Mouse (Mus musculus): ENCODE results near the gene Adgre5. TPM values are rescaled to one million over a fixed set of nuclear protein-coding genes. Genes with fewer than 3 reads are reported as not detected.
A peak's percentile ranks its signal among the peaks of the same experiment; 100 is the strongest.

The Adgre5 gene
- polyA plus RNA-seq (2016; fragmentation: Nextera tagmentation; extraction: Ambion mirVana) = 13.9 and 16.7 TPM in 2 replicates

DNA sequence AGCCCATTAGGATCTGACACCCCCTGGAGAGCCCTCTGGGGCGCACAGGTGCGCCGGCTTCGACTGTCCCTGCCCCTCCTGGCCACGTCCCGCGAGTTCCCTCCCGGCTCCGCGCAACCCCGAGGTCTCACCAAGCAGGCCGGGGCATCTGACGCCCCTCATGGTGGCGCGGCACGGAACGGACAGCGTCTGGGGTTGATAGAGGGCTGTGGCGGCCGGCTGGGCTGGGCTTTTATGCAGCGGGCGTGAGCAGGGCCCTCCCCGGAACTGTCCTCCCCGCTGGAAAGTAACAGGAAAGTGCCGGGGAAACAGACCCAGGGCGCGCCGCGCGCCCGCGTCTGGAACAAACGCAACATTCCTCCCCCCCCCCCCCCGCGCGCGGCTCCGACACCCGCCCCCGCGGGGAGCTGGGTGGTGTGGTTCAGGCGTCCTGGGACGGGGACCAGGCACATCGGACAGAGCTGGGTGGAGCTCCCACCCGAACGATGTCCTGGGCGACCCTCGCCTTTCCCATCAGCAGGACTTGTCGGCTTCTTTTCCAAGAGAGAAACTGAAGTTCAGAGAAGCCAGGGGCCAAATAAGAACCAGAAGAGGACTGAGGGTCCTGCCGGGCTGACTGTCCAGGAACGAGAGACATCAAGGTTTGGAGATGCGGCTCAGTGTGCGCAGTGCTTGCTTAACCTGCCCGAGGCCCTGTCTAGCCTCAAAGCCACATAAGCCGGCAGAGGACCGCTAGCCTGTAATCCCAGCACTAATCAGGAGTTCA, at the start of gene Adgre5:
Gene Adgre5 (minus strand): TSS at position 351 of the 766 bp plus-strand sequence.
- WGBS = 0% methylated on average over 39 of the region's 56 CpGs
- peak; percentile 52; the same call in 1 of the 2 replicates for ATAC-seq (ENCODE audit: low FRiP score, low read depth)
- H3K36me3 ChIP-seq = no peaks in the 10 kb centered on the region

DNA sequence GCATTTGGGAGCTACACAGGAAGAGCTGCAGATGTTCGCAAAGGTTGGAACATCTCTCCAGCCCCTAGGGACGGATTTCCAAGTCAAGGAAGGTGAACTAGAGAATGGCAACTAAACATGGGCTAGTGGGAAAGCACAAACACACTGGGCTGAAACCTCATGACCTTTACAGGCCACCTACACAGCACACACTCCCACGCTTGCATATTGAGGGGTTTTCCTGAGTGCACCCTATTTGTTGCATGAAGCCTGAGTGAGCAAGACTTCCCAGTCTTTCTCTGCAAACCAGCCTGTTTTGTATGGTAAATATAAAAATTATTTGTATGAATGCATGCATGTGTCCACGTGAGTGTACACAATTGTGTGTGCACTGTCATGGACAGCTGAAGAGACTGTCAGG, 48.7 kb upstream of the Adgre5 start:
- no peaks in the 10 kb centered on the region for H3K9me3 ChIP-seq
- ATAC-seq (ENCODE audit: low FRiP score, low read depth) = no peak

More for the DNA sequence above, at the start of gene Adgre5:
- peak within 1 kb of the TSS; percentile 59 for H3K9ac ChIP-seq (replicated peaks)
- H3K4me3 ChIP-seq = peak within 1 kb of the TSS; percentile 48
- peaks cover 15% of the 10 kb centered on the region for H3K4me1 ChIP-seq
- no peaks in the 10 kb centered on the region for H3K9me3 ChIP-seq
- peaks cover 65% of the 10 kb centered on the region for H3K27me3 ChIP-seq
- no peak within 1 kb of the TSS for H3K27ac ChIP-seq (replicated peaks)
- H3K4me2 ChIP-seq (replicated peaks) = peak within 1 kb of the TSS; percentile 89

GRCm38 (mm10) chr8:83785046-83785445, 43.9 kb upstream of the Adgre5 start:
- no peak overlapping the region for H3K4me3 ChIP-seq
- H3K36me3 ChIP-seq = no peaks in the 10 kb centered on the region
- peaks cover 4% of the 10 kb centered on the region; the same call in 1 of the 2 replicates for H3K4me1 ChIP-seq
- H3K4me2 ChIP-seq (replicated peaks) = no peak overlapping the region
- no peaks in the 10 kb centered on the region for H3K9me3 ChIP-seq
- WGBS = 74% methylated on average over 10 of the region's 10 CpGs
- peaks cover 16% of the 10 kb centered on the region for H3K27me3 ChIP-seq
- no peak overlapping the region for H3K9ac ChIP-seq (replicated peaks)
- no peak overlapping the region for H3K27ac ChIP-seq (replicated peaks)
- ATAC-seq (ENCODE audit: low FRiP score, low read depth) = no peak

More for the DNA sequence above, 48.7 kb upstream of the Adgre5 start:
- H3K4me2 ChIP-seq (replicated peaks) = no peak overlapping the region
- 0 out of 2 replicates have a peak, but pooled peaks cover 6% of the 10 kb centered on the region for H3K4me1 ChIP-seq
- no peak overlapping the region for H3K4me3 ChIP-seq
- H3K27ac ChIP-seq (replicated peaks) = no peak overlapping the region
- H3K9ac ChIP-seq (replicated peaks) = no peak overlapping the region
- H3K36me3 ChIP-seq = no peaks in the 10 kb centered on the region
- 83% methylated on average over 4 of the region's 4 CpGs for WGBS
- H3K27me3 ChIP-seq = no peaks in the 10 kb centered on the region

DNA sequence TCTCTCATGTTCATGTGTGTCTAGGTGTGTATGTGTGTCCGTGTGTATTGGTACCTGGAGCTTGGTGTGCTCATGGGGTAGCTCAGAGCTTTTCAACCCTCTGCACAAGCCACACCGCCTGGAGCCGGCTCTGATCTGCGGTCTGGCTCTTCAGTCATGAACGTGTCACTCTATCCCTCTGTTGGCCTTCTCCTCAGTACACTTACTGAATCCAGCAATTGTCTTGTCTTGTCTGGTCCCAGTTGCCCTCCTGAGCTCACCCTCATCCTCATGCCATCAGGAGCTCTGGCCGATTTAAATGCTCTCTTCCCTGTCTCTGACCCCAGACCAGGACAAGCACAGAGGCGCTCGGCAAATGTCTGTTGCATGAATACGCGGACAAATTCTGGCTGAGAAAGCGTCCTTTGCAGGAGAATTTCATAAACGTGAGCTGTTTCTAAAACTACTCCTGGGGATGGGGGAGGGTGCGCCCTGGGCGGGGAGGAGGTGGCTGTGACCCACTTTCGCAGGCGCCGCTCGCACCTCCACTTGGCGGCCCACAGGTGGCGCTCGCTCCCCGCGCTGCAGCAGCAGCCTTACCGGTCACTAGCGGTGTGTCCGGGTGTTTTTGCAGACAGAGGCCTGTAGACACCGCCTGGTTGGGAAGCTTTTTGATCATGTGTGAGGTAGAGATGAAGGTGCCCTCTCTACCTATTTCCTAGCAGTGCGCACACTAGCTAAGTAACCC, 41.9 kb upstream of the Adgre5 start:
- H3K27me3 ChIP-seq = peaks cover 16% of the 10 kb centered on the region
- H3K4me3 ChIP-seq = no peak overlapping the region
- no peak overlapping the region for H3K27ac ChIP-seq (replicated peaks)
- no peaks in the 10 kb centered on the region for H3K36me3 ChIP-seq
- ATAC-seq (ENCODE audit: low FRiP score, low read depth) = peak; percentile 77
- H3K4me2 ChIP-seq (replicated peaks) = peak overlapping the region; percentile 41; the same call in 1 of the 2 replicates
- peaks cover 4% of the 10 kb centered on the region; the same call in 1 of the 2 replicates for H3K4me1 ChIP-seq
- H3K9ac ChIP-seq (replicated peaks) = no peak overlapping the region
- no peaks in the 10 kb centered on the region for H3K9me3 ChIP-seq
- WGBS = 14% methylated on average over 28 of the region's 28 CpGs

DNA sequence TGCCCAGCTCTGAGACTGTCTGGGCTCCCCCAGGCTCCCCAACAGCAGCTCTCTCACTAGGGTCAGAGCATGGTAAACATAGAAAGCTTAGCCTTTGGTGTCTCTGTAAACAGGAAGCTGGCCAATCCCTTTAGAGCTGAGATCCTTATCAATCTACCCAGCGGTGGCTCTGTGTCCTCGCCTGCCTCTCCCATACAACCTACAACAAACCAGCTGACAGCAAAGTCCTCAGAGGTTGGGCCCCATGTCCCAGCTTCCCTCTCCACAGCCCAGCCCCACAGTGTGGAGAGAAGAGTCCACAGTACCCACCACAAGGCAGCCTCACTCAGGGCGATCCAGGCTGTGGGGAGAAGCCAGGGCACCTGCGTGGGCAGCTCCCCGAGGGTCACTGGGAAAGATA, 38.5 kb upstream of the Adgre5 start:
- H3K9me3 ChIP-seq = no peaks in the 10 kb centered on the region

DNA sequence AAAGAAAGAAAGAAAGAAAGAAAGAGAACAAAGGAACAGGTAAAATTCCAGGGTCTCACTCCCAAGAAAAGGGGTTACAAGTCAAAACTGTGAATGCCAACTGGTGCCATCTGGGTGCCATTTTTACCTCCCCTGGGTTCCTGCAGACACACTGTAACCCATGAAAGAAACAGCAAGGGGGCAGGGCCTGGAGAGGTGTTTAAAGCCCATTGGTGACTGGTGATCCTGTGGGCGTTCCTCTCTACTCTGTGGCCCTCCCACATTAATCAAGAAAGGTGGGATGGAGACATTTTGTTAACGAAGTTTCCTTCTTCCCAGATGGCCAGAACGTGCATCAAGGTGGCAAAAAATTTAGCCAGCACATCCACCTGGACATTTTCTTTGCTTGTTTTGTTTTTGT, 36.9 kb upstream of the Adgre5 start:
- WGBS = 75% methylated on average over 3 of the region's 3 CpGs

More for the DNA sequence above, 38.5 kb upstream of the Adgre5 start:
- WGBS = 63% methylated on average over 5 of the region's 5 CpGs
- Histone ChIP-seq H3K4me1 (peaks cover 4% of the 10 kb centered on the region; the same call in 1 of the 2 replicates), H3K4me2 (replicated peaks) (no peak overlapping the region), H3K27ac (replicated peaks) (no peak overlapping the region), H3K27me3 (peaks cover 20% of the 10 kb centered on the region), H3K4me3 (no peak overlapping the region), H3K36me3 (no peaks in the 10 kb centered on the region), H3K9ac (replicated peaks) (no peak overlapping the region)
- no peak for ATAC-seq (ENCODE audit: low FRiP score, low read depth)

DNA sequence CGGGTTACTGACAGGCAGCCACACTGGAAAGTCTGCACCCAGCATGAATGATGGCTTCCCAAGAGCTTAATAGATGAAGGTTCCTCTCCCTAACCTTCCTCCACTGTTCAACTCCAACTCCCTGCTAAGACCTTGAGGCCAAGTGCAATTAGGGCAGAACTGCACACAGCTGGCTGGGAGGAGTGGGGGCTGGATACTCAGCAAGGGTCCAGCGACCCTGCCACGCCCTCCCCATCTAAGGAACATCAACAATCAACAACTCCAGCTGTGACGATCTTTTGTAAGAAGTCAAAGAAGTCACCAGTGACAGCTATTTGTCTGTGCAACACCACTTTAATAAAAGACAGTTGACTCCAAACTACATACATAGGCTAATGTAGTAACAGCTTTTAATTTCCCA, 35.5 kb upstream of the Adgre5 start:
- no peak overlapping the region for H3K9ac ChIP-seq (replicated peaks)

More for the DNA sequence above, 36.9 kb upstream of the Adgre5 start:
- Histone ChIP-seq H3K4me3 (no peak overlapping the region), H3K4me1 (peaks cover 5% of the 10 kb centered on the region; the same call in 1 of the 2 replicates), H3K9me3 (no peaks in the 10 kb centered on the region), H3K27ac (replicated peaks) (no peak overlapping the region), H3K9ac (replicated peaks) (no peak overlapping the region), H3K27me3 (peaks cover 31% of the 10 kb centered on the region), H3K36me3 (no peaks in the 10 kb centered on the region), H3K4me2 (replicated peaks) (no peak overlapping the region)
- no peak for ATAC-seq (ENCODE audit: low FRiP score, low read depth)

DNA sequence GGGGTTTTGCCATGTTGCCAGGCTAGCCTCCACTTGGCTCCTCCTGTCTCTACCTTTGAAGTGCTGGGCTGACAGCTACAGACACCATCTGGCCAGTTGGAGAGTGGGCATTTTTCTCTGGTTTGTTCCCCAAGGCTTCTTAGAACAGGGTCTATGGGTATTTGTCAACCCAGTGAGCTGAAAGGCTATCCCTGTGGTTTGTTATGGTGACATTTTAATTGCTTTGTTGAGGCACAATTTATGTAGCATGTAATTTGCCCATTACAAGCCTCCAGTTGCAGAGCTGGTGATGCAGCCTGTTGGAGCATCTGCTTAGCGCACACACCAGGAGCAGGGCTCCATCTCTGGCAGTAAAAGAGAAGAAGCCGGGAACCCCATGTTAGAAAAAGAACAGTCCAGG, 33.1 kb upstream of the Adgre5 start:
- H3K4me3 ChIP-seq = no peak overlapping the region
- H3K36me3 ChIP-seq = no peaks in the 10 kb centered on the region
- no peak overlapping the region for H3K4me2 ChIP-seq (replicated peaks)
- 93% methylated on average over 2 of the region's 2 CpGs for WGBS
- H3K27ac ChIP-seq (replicated peaks) = no peak overlapping the region
- H3K27me3 ChIP-seq = peaks cover 32% of the 10 kb centered on the region
- ATAC-seq (ENCODE audit: low FRiP score, low read depth) = no peak
- no peaks in the 10 kb centered on the region for H3K9me3 ChIP-seq
- no peak overlapping the region for H3K9ac ChIP-seq (replicated peaks)
- H3K4me1 ChIP-seq = peaks cover 9% of the 10 kb centered on the region

More for the DNA sequence above, 35.5 kb upstream of the Adgre5 start:
- Histone ChIP-seq H3K27ac (replicated peaks) (no peak overlapping the region), H3K4me1 (peaks cover 9% of the 10 kb centered on the region), H3K9me3 (no peaks in the 10 kb centered on the region), H3K4me2 (replicated peaks) (no peak overlapping the region), H3K27me3 (peaks cover 29% of the 10 kb centered on the region), H3K36me3 (no peaks in the 10 kb centered on the region), H3K4me3 (no peak overlapping the region)
- no peak for ATAC-seq (ENCODE audit: low FRiP score, low read depth)
- 51% methylated on average over 4 of the region's 4 CpGs for WGBS

DNA sequence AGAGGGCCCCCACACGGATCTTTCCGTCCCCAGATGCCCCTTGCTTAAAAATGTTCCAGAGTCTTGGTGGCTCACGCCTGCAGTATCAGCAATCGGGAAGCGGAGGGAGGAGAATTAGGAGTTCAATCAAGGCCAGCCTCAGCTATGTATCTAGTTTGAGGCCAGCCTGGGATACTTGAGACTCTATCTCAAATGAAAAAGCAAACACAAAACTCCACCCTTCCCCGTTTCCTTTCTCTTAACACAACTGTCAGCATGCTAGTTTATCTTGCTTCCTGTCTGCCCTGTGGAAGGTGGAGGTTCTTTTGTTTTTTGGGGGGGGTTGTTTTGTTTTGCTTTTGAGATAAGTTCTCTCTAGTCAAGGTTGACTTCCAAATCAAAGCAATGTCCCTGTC, 32.3 kb upstream of the Adgre5 start:
- H3K4me2 ChIP-seq (replicated peaks) = peak overlapping the region; percentile 64
- H3K27me3 ChIP-seq = peaks cover 32% of the 10 kb centered on the region
- no peak overlapping the region for H3K27ac ChIP-seq (replicated peaks)
- no peaks in the 10 kb centered on the region for H3K36me3 ChIP-seq
- H3K9ac ChIP-seq (replicated peaks) = no peak overlapping the region
- H3K4me3 ChIP-seq = peak overlapping the region; percentile 36; the same call in 1 of the 2 replicates
- no peak for ATAC-seq (ENCODE audit: low FRiP score, low read depth)
- peaks cover 9% of the 10 kb centered on the region for H3K4me1 ChIP-seq
- H3K9me3 ChIP-seq = no peaks in the 10 kb centered on the region
- WGBS = 52% methylated on average over 6 of the region's 6 CpGs

GRCm38 (mm10) chr8:83772701-83773451, 31.8 kb upstream of the Adgre5 start:
- H3K36me3 ChIP-seq = no peaks in the 10 kb centered on the region
- peak overlapping the region; percentile 36 for H3K4me3 ChIP-seq
- peak overlapping the region; percentile 64 for H3K4me2 ChIP-seq (replicated peaks)
- 5% methylated on average over 25 of the region's 25 CpGs for WGBS
- no peak overlapping the region for H3K27ac ChIP-seq (replicated peaks)
- H3K9me3 ChIP-seq = no peaks in the 10 kb centered on the region
- H3K27me3 ChIP-seq = peaks cover 32% of the 10 kb centered on the region
- no peak for ATAC-seq (ENCODE audit: low FRiP score, low read depth)
- H3K9ac ChIP-seq (replicated peaks) = peak overlapping the region; percentile 47
- peaks cover 9% of the 10 kb centered on the region for H3K4me1 ChIP-seq

DNA sequence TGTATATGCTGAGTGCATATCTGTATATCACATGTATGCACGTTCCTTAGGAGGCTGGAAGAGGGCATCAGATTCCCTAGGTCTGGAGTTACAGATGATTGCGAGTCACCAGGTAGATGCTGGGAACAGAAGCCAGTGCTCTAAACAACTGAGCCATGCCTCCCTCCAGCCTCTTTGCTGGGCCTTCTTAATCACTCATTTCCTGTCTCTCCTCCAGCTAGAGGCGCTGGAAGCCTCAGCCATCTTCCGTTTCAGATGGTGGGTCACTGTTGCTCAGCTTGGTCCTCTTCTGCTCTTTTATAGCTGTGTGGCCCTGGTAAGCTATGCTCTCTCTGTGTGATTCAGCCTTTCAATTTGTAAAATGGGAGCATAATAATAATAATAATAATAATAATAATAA, 30.7 kb upstream of the Adgre5 start:
- no peak overlapping the region for H3K9ac ChIP-seq (replicated peaks)
- no peak for ATAC-seq (ENCODE audit: low FRiP score, low read depth)
- no peak overlapping the region for H3K4me3 ChIP-seq
- peaks cover 28% of the 10 kb centered on the region for H3K27me3 ChIP-seq
- H3K36me3 ChIP-seq = no peaks in the 10 kb centered on the region
- 78% methylated on average over 4 of the region's 4 CpGs for WGBS
- H3K4me2 ChIP-seq (replicated peaks) = no peak overlapping the region
- H3K4me1 ChIP-seq = peaks cover 9% of the 10 kb centered on the region
- H3K9me3 ChIP-seq = no peaks in the 10 kb centered on the region
- H3K27ac ChIP-seq (replicated peaks) = no peak overlapping the region
